Mouse (Mus musculus) hindbrain, embryonic 16.5 days (tissue): ENCODE data around the gene Pllp. TPM values are rescaled to one million over a fixed set of nuclear protein-coding genes. Genes with fewer than 3 reads are reported as not detected.

Experiments used
- ATAC-seq: fragments of 200-750 bp; cut with Nextera tagmentation; 2 replicates; pipeline ENCODE4 v1.8.0; 2017; ENCODE audit warnings: moderate TSS enrichment, moderate library complexity
- H3K27ac ChIP-seq: fragments of 300-500 bp; sonication (generic); 2 replicates; pipeline ENCODE4 v1.5.1; 2014; ENCODE audit warnings: low read depth, mild to moderate bottlenecking, control low read depth, low read length, moderate library complexity
- H3K27me3 ChIP-seq: fragments of 300-500 bp; sonication (generic); replicated peaks from 2 replicates; pipeline ENCODE4 v1.6.1; 2014; ENCODE audit warnings: low read length; ENCODE audit not compliant: control insufficient read depth, insufficient read depth
- H3K36me3 ChIP-seq: fragments of 300-500 bp; sonication (generic); 2 replicates; pipeline ENCODE4 v1.6.1; 2014; ENCODE audit warnings: mild to moderate bottlenecking, low read length, moderate library complexity, mixed read lengths; ENCODE audit not compliant: control insufficient read depth, insufficient read depth
- H3K4me1 ChIP-seq: fragments of 300-500 bp; sonication (generic); 2 replicates; pipeline ENCODE4 v1.6.1; 2014; ENCODE audit warnings: low read depth, low read length; ENCODE audit not compliant: control insufficient read depth, insufficient read depth
- H3K4me2 ChIP-seq: fragments of 300-500 bp; sonication (generic); 2 replicates; pipeline ENCODE4 v1.6.1; 2014; ENCODE audit warnings: mild to moderate bottlenecking, low read length, control low read depth, moderate library complexity
- H3K4me3 ChIP-seq: fragments of 300-500 bp; sonication (generic); 2 replicates; pipeline ENCODE4 v1.5.1; 2014; ENCODE audit warnings: mild to moderate bottlenecking, low read length, control low read depth, moderate library complexity
- H3K9ac ChIP-seq: fragments of 300-500 bp; sonication (generic); 2 replicates; pipeline ENCODE4 v1.6.1; 2014; ENCODE audit warnings: low read depth, mild to moderate bottlenecking, control low read depth, low read length, moderate library complexity
- H3K9me3 ChIP-seq: fragments of 300-500 bp; sonication (generic); 2 replicates; pipeline ENCODE4 v1.6.1; 2014; ENCODE audit warnings: mild to moderate bottlenecking, low read length, moderate library complexity; ENCODE audit not compliant: control insufficient read depth
- WGBS: fragments of 180-500 bp; shearing (Covaris S2); extraction: QIAGEN DNeasy Blood & Tissue Kit; methylation state at CpG from one replicate; pipeline ENCODE4 v1.1.7; 2014; 5-methylcytosine and 5-hydroxymethylcytosine counted together
- polyA plus RNA-seq: library from polyadenylated mRNA; unstranded; fragments of >200 nt; fragmentation: Nextera tagmentation; extraction: Ambion mirVana; gene quantifications from 2 replicates; pipeline ENCODE4 v1.2.1, GENCODE M21; 2015

The Pllp gene
- polyA plus RNA-seq, 1 experiment from 2014 or later, result 8.1 TPM

DNA sequence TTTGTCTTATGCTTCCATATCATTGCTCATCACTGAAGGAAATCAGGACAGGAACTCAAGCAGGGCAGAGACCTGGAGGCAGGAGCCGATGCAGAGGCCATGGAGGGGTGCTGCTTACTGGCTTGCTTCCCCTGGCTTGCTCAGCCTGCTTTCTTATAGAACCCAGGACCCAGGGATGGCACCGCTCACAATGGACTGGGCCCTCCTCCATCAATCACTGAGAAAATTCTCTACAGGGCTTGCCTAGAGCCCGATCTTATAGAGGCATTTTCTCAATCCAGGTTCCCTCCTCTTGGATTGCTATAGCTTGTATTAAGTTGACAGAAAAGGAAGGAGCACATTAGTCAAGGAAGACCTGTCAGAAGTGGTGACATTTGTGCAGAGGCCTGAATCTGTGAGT lies 488 bp upstream of the Pllp start:
- Histone ChIP-seq H3K9me3 (no peaks in the 10 kb centered on the region), H3K27me3 (peaks cover 31% of the 10 kb centered on the region), H3K9ac (no peak overlapping the region), H3K4me2 (peak overlapping the region; percentile 76), H3K36me3 (no peaks in the 10 kb centered on the region), H3K4me1 (peaks cover 8% of the 10 kb centered on the region), H3K27ac (no peak overlapping the region), H3K4me3 (no peak overlapping the region)
- 48% methylated on average over 3 of the region's 3 CpGs for WGBS
- ATAC-seq, result no peak

DNA sequence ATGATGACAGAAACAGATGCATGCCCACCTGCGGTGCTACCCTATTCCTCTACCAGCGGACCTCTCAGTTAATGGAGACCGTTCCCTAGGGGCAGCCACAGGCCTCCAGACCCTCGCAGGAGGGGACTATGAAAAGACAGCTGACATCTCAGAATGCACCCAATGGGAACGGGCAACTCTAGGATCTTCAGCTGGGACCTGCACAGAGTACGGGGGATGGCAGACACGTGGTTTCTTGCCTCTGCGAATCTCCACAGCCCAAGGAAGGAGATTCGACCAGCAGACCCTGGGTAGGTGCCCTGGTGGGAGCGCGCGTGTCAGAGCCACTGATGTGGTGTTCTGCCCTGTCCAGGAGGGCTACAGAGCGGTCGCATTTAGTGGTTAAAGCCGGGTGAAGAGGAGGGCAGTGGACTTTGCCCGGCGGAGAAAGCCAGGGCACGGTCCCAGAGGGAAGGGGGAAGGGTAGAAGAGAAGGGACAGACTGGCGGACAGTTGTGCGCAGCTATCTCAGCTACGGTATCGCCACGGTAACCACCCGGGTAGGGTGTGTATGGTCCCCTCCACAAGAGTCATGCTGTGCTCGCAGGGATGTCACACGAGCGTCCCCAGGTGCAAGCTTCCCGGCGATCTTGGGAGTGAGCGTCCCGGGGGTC lies 611 bp downstream of the Pllp start:
- WGBS, result 0% methylated on average over 31 of the region's 31 CpGs
- Histone ChIP-seq H3K9me3 (no peaks in the 10 kb centered on the region), H3K27ac (no peak overlapping the region)

DNA sequence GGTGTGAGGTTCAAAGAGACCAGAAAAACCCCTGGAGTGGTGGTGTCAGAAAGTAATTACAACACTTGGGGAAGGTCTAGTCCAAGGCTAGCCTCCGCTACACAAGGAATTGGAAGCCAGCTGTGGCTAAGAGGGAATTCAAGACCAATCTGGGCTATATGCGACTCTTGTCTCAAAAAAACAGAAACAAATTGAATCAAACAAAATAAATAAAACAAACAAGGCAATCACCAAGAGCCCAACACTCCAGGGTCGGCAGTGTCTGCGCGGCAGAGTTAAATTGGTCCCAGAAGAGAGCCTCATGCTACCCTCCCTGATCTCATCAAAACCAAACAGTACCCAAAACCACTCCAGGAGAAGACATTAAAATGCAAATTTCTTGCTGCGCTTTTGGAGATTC lies 1.4 kb downstream of the Pllp start:
- Histone ChIP-seq H3K27me3 (peaks cover 31% of the 10 kb centered on the region), H3K9ac (no peak overlapping the region), H3K9me3 (no peaks in the 10 kb centered on the region), H3K4me2 (no peak overlapping the region; the same call in 1 of the 2 replicates), H3K36me3 (no peaks in the 10 kb centered on the region), H3K4me3 (no peak overlapping the region), H3K27ac (no peak overlapping the region), H3K4me1 (peaks cover 8% of the 10 kb centered on the region)
- no peak for ATAC-seq
- 5% methylated on average over 6 of the region's 6 CpGs for WGBS

More for the DNA sequence above, 611 bp downstream of the Pllp start:
- Histone ChIP-seq H3K36me3 (no peaks in the 10 kb centered on the region), H3K9ac (peak overlapping the region; percentile 49), H3K4me2 (peak overlapping the region; percentile 76), H3K4me1 (peaks cover 8% of the 10 kb centered on the region), H3K27me3 (peaks cover 31% of the 10 kb centered on the region), H3K4me3 (peak overlapping the region; percentile 48)
- ATAC-seq, result peak; percentile 48

DNA sequence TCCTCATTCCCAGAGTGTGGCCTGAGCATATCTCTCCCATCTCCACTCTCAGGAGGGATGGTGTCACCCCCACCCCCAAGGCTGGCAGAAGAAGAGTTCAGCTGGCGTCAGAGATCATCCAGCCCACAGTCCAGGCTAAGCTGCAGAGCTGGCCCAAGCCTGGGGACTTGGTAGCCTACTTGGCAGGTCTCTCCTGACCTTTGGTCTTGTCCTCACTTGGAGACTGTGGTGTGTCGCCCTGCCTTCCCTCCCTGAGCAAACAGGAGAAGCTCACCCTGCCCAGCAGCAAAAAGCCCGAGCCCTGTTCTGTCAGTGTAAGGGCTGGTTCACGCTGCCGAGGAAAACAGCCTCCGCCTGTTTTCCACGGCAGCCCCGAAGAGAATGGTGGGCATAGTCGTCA lies 10.1 kb downstream of the Pllp start:
- no peaks in the 10 kb centered on the region for H3K4me1 ChIP-seq
- H3K36me3 ChIP-seq, result no peaks in the 10 kb centered on the region
- 74% methylated on average over 9 of the region's 9 CpGs for WGBS
- H3K4me3 ChIP-seq, result no peak overlapping the region
- no peak overlapping the region for H3K4me2 ChIP-seq
- ATAC-seq, result no peak
- H3K9me3 ChIP-seq, result no peaks in the 10 kb centered on the region
- no peaks in the 10 kb centered on the region for H3K27me3 ChIP-seq
- no peak overlapping the region for H3K27ac ChIP-seq
- no peak overlapping the region for H3K9ac ChIP-seq

DNA sequence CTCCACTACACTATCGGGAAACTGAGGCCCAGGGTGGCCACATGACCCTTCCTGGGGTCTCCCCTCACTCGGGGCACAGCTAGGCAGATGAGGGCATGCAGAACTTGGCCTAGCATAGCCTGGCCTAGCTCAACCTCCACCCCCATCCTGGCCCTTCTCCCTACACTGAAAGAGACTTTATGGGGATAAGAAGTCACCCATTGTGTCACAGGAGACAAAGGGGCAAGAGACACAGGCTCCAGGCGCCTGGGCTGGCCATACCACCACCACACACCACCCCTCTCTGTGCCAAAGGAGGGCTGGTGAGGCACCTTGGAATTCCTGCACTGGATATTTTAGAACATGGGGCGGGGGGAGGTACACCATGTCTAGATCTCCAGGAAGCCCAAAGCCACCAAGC lies 11.8 kb downstream of the Pllp start:
- Histone ChIP-seq H3K4me1 (no peaks in the 10 kb centered on the region), H3K27ac (no peak overlapping the region), H3K9me3 (no peaks in the 10 kb centered on the region), H3K27me3 (no peaks in the 10 kb centered on the region), H3K9ac (no peak overlapping the region), H3K4me2 (no peak overlapping the region), H3K36me3 (no peaks in the 10 kb centered on the region), H3K4me3 (no peak overlapping the region)
- ATAC-seq, result no peak
- WGBS, result 71% methylated on average over 4 of the region's 4 CpGs

DNA sequence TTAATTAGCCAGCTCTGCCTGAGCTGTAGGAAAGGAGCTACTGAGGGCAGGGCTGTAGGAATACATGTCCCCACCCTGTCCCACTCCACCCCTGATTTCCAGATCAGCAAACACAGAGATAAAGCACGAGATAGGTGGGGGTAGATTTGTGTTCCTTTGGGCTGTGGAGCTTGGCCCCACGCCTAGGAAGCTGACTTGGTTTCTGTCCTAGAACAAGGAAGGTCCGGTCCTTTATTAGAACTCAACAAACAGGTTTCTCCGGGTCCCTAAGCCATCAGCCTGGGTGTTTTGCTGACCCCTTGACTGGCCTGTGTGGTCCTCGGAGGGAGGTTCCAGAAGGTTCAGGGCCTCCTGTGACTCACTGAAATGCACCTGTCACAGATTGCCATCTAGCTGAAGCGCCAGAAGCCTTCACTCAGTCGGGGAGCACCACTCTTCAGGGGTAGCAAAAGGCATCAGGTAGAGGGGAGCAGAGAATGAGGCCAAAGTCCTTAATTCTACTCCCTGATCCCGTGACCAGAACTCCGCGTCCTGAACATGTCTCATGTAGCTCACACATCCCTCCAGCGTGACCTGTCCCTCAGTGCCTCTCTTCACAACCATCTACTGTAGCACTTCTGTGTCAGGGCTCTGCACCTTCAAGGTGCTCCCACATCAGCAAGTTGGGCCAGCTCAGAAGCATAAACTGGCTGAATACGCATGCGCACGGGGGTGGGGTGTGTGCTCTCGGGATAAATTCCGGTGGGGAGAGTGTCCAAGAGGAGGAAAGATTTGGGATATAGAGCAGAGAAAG lies 13.2 kb downstream of the Pllp start:
- Histone ChIP-seq H3K36me3 (no peaks in the 10 kb centered on the region), H3K9me3 (no peaks in the 10 kb centered on the region), H3K4me1 (no peaks in the 10 kb centered on the region), H3K27ac (no peak overlapping the region), H3K27me3 (no peaks in the 10 kb centered on the region), H3K4me3 (no peak overlapping the region), H3K4me2 (no peak overlapping the region), H3K9ac (no peak overlapping the region)
- no peak for ATAC-seq
- WGBS, result 85% methylated on average over 16 of the region's 16 CpGs

DNA sequence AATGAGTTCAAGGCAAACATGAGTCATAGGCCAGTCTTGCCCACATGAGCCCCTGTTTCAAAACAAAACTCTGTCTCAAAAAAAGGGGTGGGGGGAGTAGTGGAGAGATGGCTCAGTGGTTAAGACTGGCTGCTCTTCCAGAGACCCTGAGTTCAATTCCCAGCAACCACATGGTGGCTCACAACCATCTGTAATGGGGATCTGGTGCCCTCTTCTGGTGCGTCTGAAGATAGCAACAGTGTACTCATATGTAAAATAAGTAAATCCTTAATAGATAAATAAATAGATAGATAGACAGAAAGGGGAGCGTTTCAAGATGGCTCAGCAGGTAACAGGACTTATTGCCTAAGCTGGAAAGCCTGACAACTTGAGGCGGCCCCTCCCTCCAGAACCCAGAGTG lies 15.7 kb downstream of the Pllp start:
- H3K36me3 ChIP-seq, result no peaks in the 10 kb centered on the region
- no peaks in the 10 kb centered on the region for H3K27me3 ChIP-seq
- no peak overlapping the region for H3K4me2 ChIP-seq
- no peaks in the 10 kb centered on the region for H3K9me3 ChIP-seq
- 87% methylated on average over 3 of the region's 3 CpGs for WGBS
- no peak for ATAC-seq
- no peak overlapping the region for H3K27ac ChIP-seq
- no peak overlapping the region for H3K9ac ChIP-seq
- H3K4me1 ChIP-seq, result no peaks in the 10 kb centered on the region
- H3K4me3 ChIP-seq, result no peak overlapping the region

DNA sequence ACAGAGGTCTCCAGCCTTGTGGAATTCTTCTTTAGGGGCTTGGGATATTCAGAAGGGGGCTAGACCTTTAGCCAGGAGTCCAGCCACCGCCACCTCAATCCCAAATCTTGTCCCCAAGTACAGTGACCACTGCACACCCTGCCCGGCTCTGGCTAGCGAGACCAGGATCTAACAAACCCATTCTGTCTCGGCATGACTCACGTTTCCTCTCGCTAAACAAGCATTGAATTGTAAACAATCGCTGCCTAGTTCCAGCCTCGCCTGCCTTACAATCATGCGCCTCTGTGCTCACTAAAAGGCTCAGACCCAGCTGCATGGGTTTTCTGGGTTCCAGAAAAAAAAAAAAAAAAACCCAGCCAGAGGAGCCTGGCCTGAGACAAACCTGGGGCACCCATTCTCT lies 17.5 kb downstream of the Pllp start:
- no peaks in the 10 kb centered on the region for H3K9me3 ChIP-seq
- peak overlapping the region; percentile 69 for H3K27ac ChIP-seq
- WGBS, result 49% methylated on average over 9 of the region's 9 CpGs
- ATAC-seq, result peak; percentile 26; the same call in 1 of the 2 replicates
- no peak overlapping the region for H3K4me3 ChIP-seq
- H3K4me1 ChIP-seq, result no peaks in the 10 kb centered on the region
- H3K4me2 ChIP-seq, result no peak overlapping the region
- H3K36me3 ChIP-seq, result peaks cover 9% of the 10 kb centered on the region
- no peak overlapping the region for H3K9ac ChIP-seq
- H3K27me3 ChIP-seq, result no peaks in the 10 kb centered on the region

DNA sequence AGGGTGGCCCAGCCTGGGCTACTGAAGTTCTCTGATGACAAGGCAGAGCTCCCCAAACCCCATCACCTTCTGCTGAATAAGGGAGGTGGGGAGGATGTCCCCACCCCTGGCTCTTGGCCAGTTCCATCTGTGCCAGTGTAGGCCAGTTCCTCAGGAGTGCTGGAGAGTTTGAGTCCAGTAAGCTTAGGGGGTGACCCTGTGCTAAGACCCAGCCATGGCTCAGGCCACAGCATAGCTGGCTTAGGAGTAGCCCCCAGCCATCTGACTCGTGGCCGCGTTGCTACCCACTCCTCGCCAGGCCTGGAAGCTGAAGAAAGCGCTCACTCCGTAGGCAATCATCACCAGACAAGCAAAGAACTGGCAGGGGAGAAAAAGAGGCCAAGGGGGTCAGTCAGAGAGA lies 20.2 kb downstream of the Pllp start:
- Histone ChIP-seq H3K9ac (no peak overlapping the region), H3K27me3 (no peaks in the 10 kb centered on the region), H3K4me2 (no peak overlapping the region), H3K4me1 (no peaks in the 10 kb centered on the region), H3K9me3 (no peaks in the 10 kb centered on the region), H3K36me3 (peaks cover 33% of the 10 kb centered on the region), H3K27ac (0 out of 2 replicates have a peak overlapping the region, but pooled peaks have one; percentile 19), H3K4me3 (no peak overlapping the region)
- WGBS, result 84% methylated on average over 6 of the region's 6 CpGs
- ATAC-seq, result peak; percentile 38
